Mouse (Mus musculus) kidney, postnatal 0 days (tissue): ENCODE results near the gene Armh4. TPM values are rescaled to one million over a fixed set of nuclear protein-coding genes. Genes with fewer than 3 reads are reported as not detected.

ENCODE experiments used
- ATAC-seq: fragments of 200-750 bp; cut with Nextera tagmentation; replicated peaks from 2 replicates; pipeline ENCODE4 v1.8.0; 2017; ENCODE audit warnings: low read depth, moderate number of reproducible peaks, moderate TSS enrichment, moderate library complexity; ENCODE audit not compliant: low FRiP score
- DNase-seq: peaks from one replicate; pipeline ENCODE4 v3.0.0-alpha.2; 2016; ENCODE audit warnings: low spot score
- H3K27ac ChIP-seq: fragments of 300-500 bp; sonication (generic); 2 replicates; pipeline ENCODE4 v1.5.1; 2014; ENCODE audit warnings: mild to moderate bottlenecking
- H3K27me3 ChIP-seq: fragments of 300-500 bp; sonication (generic); 2 replicates; pipeline ENCODE4 v1.6.1; 2014; ENCODE audit warnings: low read length, mixed read lengths; ENCODE audit not compliant: insufficient read depth
- H3K36me3 ChIP-seq: fragments of 300-500 bp; sonication (generic); 2 replicates; pipeline ENCODE4 v1.6.1; 2014; ENCODE audit warnings: low read length, mixed read lengths; ENCODE audit not compliant: insufficient read depth
- H3K4me1 ChIP-seq: fragments of 300-500 bp; sonication (generic); replicated peaks from 2 replicates; pipeline ENCODE4 v1.6.1; 2014; ENCODE audit warnings: antibody characterized with exemption, low read length, mixed read lengths; ENCODE audit not compliant: insufficient read depth
- H3K4me2 ChIP-seq: fragments of 300-500 bp; sonication (generic); 2 replicates; pipeline ENCODE4 v1.6.1; 2014; ENCODE audit warnings: mild to moderate bottlenecking, low read length, moderate library complexity, mixed read lengths
- H3K4me3 ChIP-seq: fragments of 300-500 bp; sonication (generic); replicated peaks from 2 replicates; pipeline ENCODE4 v1.5.1; 2014; ENCODE audit warnings: low read depth, low read length
- H3K9ac ChIP-seq: fragments of 300-500 bp; sonication (generic); 2 replicates; pipeline ENCODE4 v1.6.1; 2014; ENCODE audit warnings: low read depth, low read length
- H3K9me3 ChIP-seq: fragments of 300-500 bp; sonication (generic); replicated peaks from 2 replicates; pipeline ENCODE4 v1.6.1; 2016; ENCODE audit warnings: low read length, inconsistent platforms, mixed read lengths
- CTCF ChIP-seq: IDR thresholded peaks from 2 replicates; pipeline ENCODE4 v1.5.1; 2016; ENCODE audit warnings: antibody characterized with exemption, low read depth, mild to moderate bottlenecking, moderate library complexity
- WGBS: fragments of 180-500 bp; shearing (Covaris S2); extraction: QIAGEN DNeasy Blood & Tissue Kit; methylation state at CpG from one replicate; pipeline ENCODE4 v1.1.7; 2014; 5-methylcytosine and 5-hydroxymethylcytosine counted together
- polyA plus RNA-seq: library from polyadenylated mRNA; unstranded; fragments of >200 nt; fragmentation: Nextera tagmentation; extraction: Ambion mirVana; gene quantifications from 2 replicates; pipeline ENCODE4 v1.2.1, GENCODE M21; 2015

Gene Armh4
- polyA plus RNA-seq, 1 experiment from 2014 or later: 6.3 TPM

DNA sequence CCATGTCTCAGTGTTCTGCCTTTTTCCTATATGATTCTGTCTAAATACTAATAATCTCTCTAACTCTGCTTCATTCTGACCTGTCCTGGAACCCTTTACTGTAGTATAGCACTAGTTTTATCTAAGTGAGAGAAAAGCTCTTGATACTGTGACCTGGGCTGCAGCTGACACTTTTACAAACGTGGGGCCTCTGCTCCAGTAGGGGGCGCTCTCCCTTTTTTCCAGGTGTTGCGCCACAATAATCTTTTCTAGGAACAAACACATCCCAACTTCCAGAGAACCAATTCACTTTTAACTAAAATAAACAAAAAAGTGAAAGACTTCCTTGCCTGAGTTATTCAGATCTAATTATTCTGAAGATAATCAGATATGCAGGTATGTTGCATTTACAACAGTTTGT lies 72.2 kb downstream of the Armh4 start:
- H3K27ac ChIP-seq: no peak overlapping the region
- H3K4me2 ChIP-seq: no peak overlapping the region
- no peaks in the 10 kb centered on the region for H3K4me1 ChIP-seq
- no peak for TF ChIP-seq CTCF
- H3K36me3 ChIP-seq: no peaks in the 10 kb centered on the region
- DNase-seq: no peak
- no peak overlapping the region for H3K4me3 ChIP-seq
- 49% methylated on average over 3 of the region's 3 CpGs for WGBS
- H3K9ac ChIP-seq: no peak overlapping the region
- H3K9me3 ChIP-seq: no peaks in the 10 kb centered on the region
- no peaks in the 10 kb centered on the region for H3K27me3 ChIP-seq
- no peak for ATAC-seq

DNA sequence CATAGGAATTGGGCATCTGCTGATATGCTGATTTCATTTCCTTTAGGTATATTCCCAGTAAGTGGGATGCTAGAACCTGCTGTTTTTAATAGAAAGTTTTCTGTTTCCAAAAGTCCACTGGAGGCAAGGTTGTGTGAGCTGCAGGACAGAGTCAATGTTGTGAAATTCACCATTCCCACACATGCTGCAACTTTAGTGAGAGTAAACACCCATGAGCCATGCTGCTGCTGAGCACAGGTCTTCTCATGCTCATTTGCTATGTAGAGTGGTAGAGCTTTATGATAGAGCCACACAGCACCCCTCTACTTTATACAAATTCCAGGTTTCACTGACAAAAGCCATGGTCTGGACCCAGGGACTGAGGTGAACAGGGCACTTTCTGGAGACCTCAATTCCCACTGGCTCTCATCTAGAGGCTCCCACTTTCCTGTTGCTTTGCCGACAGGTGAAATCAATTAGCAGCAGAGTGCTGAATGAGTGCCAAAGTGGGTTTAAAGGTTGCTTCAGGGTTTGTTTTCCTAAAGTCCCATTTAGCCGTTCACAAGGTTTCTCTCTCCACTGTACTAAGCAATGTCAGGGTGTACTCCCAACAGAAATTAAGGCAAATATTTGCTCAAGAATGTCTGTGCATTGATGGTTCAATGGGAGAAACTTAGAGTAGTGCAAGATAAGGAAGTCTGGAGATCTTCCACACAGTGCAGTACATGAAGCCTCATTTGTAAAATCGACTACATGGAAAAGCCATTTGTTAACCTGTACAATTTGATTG lies 79.6 kb downstream of the Armh4 start:
- 42% methylated on average over 3 of the region's 3 CpGs for WGBS
- Histone ChIP-seq H3K4me1 (no peaks in the 10 kb centered on the region), H3K27ac (no peak overlapping the region), H3K9ac (no peak overlapping the region), H3K36me3 (no peaks in the 10 kb centered on the region), H3K4me2 (no peak overlapping the region), H3K9me3 (no peaks in the 10 kb centered on the region), H3K4me3 (no peak overlapping the region), H3K27me3 (no peaks in the 10 kb centered on the region)
- no peak for TF ChIP-seq CTCF
- no peak for DNase-seq
- ATAC-seq: no peak

DNA sequence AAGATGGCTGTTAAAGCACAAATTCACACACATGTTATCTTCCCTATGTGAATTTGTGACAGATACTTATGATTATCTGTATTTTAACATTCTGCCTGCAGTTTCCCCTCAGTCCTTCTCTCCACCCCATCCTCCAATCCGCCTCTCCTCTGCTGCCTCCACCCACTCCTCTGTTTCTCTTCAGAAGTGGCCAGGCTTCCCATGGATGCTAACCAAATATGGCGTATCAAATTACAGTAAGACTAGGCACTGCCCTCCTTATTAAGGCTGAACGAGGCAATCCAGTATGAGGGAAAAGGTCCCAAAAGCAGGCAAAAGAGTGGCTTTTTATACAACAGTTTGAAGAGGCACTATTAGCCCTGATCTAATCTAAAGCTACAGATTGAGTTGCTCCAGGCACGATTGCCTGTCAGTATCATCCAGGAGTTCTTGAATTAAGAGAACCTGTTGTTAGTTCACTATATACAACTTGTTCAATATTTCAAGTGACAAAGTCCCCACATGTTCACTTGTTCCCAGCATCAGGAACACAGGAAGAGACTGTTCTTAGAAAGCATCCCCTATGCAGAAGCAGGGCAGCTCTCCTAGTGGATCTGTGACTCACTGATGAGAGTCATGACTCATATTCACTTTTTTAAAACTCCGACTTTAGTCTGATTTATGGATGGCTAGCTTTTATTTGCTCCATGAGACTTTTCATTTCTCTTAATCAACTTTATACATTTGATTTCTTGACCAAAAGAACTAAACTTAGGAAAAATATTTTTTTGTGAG lies 103.5 kb downstream of the Armh4 start:
- TF ChIP-seq CTCF: no peak
- H3K9ac ChIP-seq: no peak overlapping the region
- WGBS: 50% methylated on average over 5 of the region's 5 CpGs
- H3K4me1 ChIP-seq: no peaks in the 10 kb centered on the region
- no peak overlapping the region for H3K4me3 ChIP-seq
- no peaks in the 10 kb centered on the region for H3K36me3 ChIP-seq
- ATAC-seq (no peak), DNase-seq (no peak)
- H3K27me3 ChIP-seq: no peaks in the 10 kb centered on the region
- no peaks in the 10 kb centered on the region for H3K9me3 ChIP-seq
- no peak overlapping the region for H3K4me2 ChIP-seq
- H3K27ac ChIP-seq: no peak overlapping the region

DNA sequence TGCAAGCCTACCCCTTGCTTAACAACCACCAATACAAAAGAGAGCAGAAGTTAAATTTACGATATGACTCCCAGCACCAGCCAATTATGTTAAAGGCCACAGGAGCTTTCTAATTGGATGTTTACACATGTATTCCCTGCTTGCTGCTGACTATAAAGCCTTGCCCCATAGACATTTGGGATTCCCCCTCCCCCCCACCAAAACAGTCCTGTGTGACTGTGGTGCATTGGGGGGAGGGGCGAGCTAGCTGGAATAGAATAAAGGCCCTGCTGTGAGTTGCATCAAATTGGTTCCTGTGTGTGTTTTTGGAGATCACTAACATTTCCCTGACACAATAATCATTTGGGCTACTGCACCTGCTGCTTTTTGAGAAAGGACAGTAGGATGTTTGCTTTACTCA lies 106.6 kb downstream of the Armh4 start:
- 63% methylated on average over 2 of the region's 2 CpGs for WGBS
- Histone ChIP-seq H3K4me1 (no peaks in the 10 kb centered on the region), H3K4me3 (no peak overlapping the region), H3K27me3 (no peaks in the 10 kb centered on the region), H3K9me3 (no peaks in the 10 kb centered on the region), H3K36me3 (no peaks in the 10 kb centered on the region), H3K9ac (no peak overlapping the region), H3K4me2 (no peak overlapping the region), H3K27ac (no peak overlapping the region)
- DNase-seq (no peak), ATAC-seq (no peak)
- TF ChIP-seq CTCF: no peak

DNA sequence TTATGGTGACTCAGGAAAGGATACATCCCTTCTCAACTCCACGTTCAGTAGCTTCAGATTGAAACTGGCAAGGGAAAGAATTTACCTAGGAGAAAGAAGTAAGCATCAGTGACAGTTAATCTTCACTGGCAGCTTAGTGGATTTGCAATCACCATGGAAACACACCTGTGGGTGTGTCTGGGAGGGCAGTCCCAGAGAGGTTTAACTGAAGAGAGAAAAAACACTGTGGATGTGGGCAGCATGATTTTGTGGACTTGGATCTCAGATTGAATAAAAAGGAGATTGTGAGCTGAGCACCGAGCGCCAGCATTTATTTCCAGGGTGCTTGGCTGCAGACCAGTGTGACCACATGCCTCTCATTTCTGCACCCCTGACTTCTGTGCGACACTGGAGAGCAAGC lies 122.7 kb downstream of the Armh4 start:
- Histone ChIP-seq H3K36me3 (no peaks in the 10 kb centered on the region), H3K4me3 (no peak overlapping the region), H3K27me3 (no peaks in the 10 kb centered on the region), H3K4me1 (no peaks in the 10 kb centered on the region), H3K9me3 (no peaks in the 10 kb centered on the region), H3K9ac (no peak overlapping the region), H3K27ac (no peak overlapping the region), H3K4me2 (no peak overlapping the region)
- ATAC-seq (no peak), DNase-seq (no peak)
- no peak for TF ChIP-seq CTCF
- 56% methylated on average over 4 of the region's 4 CpGs for WGBS

DNA sequence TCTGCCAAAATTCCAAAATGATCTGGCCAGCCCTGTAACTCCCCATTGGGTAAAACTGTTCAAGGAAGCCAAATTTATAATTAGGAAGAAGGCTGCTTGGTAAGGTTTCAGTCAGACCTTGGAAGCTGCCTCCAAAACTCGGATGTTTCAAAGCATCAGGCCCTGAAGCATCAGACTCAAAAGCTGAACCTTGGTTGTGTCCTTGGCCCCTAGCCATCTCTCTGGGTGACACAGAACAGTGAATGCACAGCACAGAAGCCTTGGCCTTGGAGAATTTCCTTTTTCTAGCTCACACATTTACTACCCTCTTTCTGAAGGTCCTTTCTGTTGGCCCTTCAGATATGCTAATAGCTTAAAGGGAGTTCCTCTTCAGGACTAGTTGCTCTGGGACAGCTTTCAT lies 134.0 kb downstream of the Armh4 start:
- Histone ChIP-seq H3K9me3 (no peaks in the 10 kb centered on the region), H3K27ac (no peak overlapping the region), H3K36me3 (no peaks in the 10 kb centered on the region), H3K4me3 (no peak overlapping the region), H3K27me3 (no peaks in the 10 kb centered on the region), H3K4me2 (no peak overlapping the region), H3K4me1 (no peaks in the 10 kb centered on the region), H3K9ac (no peak overlapping the region)
- no peak for DNase-seq
- ATAC-seq: no peak
- WGBS: 81% methylated on average over 1 of the region's 1 CpGs
- TF ChIP-seq CTCF: no peak
